Mouse (Mus musculus): ENCODE data around the gene Tmc2.
A peak's percentile ranks its signal among the peaks of the same experiment; 100 is the strongest.

The Tmc2 gene

DNA sequence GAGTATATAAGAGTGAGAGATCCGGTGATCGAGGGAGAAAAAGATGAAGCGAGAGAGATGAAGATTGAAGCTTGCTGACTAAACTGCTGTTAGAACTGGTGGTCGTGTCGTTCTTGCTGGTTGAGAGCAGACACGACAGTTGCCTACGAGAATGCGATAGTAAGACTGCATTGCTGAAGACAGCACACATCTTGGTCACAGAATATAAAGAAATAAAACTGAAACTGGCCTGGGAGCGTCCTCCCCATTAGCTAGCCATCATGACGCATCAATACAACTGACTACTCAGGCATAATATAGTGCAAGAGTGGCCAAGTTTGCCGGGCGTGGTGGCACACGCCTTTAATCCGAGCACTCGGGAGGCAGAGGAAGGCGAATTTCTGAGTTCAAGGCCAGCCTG is at the start of gene Tmc2:
TSS of gene Tmc2 (plus strand) at position 301 of the 400 bp plus-strand sequence.
- DNase-seq (ENCODE audit: low spot score): no peak

DNA sequence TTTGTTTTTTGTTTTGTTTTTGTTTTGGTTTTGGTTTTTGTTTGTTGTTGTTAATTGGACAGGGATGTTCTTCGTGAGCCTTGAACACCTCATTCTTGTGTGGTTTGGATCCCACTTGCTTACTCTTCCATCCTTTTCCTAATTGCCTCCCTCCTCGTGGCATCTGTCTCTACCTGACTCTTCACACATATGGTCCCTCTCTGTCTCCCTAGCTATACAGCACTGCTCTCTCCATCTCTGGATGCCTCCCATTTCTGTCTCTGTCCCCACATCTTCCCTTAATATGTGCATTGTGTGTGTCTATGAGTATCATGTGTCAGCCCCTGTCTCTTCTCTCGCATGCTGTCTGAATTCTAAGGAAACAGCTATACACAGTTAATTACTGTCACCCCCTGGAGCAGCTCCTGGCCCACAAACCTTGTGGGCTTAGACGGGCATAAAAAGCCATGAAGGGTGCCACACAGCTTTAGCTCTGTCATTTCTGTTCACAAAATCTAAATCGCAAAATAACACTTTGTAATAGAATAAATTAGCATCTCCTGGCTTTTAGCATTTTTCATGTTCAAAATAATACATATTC is 48.8 kb upstream of the Tmc2 start:
- DNase-seq (ENCODE audit: low spot score): no peak

DNA sequence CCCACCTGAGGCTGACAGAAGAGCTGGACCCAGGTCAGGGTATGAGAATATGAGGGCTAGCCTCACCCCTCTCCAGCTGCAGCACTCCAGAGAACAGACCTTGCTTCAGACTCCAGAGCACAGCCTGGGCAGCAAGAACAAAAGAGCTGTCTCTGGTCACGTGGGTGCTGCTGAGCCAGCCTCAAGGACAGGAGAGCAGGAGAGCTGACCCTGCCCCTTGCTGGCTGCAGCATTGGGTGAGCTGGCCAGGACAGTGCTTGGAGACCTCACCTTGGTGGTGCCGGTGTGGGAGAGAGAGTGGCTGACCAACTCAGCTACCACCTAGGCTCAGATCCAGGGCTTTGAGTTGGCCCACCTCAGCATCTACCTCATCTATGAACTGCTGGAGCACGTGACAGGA is 39.8 kb upstream of the Tmc2 start:
- DNase-seq (ENCODE audit: low spot score): no peak

DNA sequence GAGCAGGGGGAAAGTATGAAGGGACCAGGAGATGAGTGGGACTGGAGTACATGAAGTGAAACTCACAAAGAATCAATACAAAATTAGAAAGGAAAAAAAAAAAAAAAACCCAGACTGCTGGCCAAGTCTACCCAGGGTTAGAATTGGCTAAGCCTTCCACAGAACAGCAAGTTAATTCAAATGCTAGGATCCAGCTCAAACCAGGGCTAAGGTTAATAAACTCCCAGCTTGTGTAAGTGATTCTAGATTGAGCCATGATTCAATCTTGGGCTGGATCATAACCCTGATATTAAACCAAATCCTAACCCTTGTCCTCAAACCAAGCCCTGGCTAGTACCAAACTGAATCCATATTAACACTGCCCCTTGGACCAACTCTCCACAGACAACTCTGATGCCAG is 39.1 kb upstream of the Tmc2 start:
- no peak for DNase-seq (ENCODE audit: low spot score)

DNA sequence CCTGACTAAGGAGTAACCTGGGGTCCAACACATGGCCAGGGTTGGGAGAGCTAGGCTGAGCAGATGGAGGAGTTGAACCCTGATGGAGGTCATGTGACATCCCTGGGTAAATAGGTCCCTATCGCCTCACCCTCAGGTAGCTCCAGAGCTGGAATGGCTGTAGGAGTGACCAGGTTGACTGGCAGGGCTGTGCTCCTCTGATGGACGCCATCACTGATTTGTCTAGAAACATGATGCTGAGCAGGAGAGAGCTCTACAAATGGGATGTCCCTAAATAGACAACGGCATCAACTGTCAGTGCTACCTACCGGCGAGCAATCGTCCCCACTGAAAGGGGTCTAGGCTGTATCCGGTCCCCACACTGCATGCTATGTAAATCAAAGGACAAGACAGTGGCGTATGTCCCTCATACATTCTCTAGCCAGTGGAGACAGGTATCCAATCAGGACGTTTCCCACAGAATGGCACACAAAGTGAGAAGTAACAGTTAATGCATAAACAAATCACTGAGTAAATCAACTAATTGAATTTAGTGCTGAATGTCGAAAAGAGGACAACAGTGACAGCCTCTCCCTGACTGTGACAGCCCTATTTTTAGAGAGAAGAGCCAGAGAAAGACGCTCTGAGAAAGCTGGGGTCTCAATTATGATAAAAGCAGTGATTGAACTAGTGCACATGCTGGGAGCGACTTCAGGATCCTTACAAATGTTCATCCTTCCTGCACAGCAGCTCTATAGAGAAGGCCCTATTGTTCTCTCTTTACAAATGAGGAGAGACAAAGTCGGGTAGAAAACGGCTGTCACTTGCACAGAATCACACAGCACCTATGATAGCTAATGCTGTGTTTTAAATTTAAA is 37.5 kb upstream of the Tmc2 start:
- no peak for DNase-seq (ENCODE audit: low spot score)

DNA sequence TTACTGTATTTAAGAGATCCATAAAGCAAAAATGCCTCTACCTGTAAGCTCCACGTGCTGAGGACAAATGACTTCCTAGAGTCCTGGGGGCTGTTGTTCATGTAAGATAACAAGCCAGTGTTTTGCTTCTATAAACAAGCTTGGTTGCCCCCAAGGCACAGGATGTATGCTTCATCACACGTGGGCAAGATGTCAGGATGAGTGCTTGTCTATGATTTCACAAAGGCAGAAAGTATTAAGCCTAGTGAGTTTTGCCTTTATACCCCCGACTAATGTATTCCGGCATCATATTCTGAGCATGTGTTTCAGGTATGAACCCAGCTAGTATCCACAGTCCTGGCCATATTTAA is 36.9 kb upstream of the Tmc2 start:
- no peak for DNase-seq (ENCODE audit: low spot score)

DNA sequence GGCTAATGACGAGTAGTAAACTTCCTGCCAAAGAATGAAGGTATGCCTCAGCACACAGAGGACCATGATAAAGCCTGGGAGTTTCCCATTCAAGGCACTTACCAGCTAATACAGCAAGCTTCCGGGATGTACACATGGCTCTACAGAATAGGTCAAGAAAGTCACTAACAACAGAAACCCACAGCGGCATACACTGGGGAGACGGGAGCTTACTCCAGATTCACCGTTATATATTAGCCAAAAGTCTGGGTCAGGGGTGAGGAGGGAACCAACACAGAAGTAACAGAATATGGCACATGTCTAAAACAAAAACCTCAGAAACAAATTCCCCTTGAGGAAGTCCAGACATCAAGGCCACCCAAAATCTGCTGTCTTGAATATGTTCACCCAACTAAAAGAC is 32.3 kb upstream of the Tmc2 start:
- DNase-seq (ENCODE audit: low spot score): no peak

DNA sequence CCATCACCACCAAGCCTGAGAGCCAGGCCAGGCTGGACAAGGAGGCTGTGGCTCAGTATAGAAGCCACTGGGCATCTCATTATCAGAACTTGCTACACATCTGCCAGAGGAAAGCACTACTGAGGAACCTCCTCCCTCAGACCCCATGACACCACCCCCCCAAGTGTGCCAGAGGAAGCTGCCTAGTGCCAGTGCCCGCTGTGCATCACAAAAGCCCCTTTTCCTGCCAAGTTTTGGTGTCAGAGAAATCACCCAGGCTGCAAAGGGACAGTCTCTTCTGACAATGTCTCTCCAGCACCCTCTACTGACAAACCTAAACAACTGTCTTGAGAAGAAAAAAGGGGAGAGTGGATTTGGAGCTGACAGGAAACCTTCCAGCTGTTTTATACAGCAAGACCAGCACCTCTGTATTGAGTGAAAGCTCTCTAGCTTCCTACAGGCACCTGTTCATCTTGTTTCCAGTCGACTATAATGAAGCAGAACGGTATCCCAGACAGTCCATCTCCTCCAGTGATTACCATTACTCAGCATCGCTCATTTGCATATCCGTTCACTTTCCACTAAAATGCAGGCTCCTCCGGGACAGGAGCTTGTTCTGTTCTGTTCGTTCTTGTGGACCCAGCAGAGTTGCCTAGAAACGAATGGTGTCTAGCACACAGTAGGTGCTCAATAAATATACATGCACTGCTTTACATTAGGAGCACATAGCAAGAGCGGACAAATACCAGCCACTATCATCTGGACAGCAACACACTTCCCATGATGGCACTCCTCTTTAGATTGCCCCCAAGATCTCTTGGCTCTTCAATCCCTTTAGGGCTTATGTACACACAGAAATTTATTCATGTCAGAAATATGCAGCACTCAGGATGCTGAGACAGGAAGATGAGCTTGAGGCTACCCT is 28.4 kb upstream of the Tmc2 start:
- peak; percentile 52 for DNase-seq (ENCODE audit: low spot score)

DNA sequence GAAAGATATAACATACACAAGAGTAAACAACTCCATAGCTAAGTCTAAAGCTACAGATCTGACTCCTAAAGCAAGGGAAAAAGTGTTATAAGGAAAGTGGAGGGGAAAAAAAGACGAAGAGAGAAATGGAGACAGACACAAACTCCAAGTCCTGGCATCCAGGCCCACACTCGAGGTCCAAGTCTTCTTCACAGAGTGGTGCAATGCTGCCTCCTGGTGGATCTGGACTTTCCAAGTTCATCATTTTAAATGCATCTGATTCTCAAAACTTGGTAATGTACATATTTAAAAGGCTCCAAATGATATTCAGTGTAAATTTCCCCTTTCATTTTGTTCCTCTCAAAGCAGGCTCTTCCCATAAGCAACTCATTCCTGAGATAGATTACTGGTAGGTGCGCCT is 27.1 kb upstream of the Tmc2 start:
- DNase-seq (ENCODE audit: low spot score): peak; percentile 79

DNA sequence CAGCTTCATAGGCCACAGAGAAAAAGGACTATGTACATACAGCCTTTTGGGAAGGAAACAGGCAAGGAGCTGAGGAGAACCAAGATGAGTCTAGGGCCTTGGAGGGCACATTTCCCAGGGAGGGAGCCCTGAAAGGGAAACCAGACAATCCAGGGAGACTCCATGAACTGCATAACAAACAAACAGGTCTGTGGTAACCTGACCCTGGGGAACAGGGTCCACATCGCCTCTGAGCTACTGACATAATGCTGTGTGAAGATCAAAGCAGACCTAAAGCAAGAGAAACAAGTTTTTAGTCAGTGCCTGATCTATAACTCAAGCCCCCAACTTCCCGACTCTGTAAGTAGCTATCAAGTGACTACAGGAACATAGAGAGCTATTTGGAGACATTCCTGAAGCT is 23.3 kb upstream of the Tmc2 start:
- no peak for DNase-seq (ENCODE audit: low spot score)

DNA sequence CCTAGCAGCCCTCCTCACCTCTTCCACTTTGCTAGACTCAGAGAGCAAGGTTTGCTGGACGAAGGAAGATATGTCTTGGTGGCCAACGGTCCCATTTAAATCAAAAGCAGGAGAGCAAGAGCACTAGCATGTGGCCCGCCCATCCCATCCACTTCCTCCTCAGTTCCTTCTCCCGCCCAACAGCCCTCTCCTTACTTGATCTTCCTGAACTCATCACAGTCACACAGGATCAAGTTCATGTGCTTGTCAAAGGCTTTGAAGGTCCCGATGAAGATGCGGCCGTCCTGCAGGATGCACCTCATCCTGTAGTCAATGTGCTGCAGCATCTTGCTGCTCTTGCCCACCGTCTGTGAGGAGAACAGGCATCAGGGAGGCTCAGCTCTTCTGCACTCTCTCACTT is 18.2 kb upstream of the Tmc2 start:
- no peak for DNase-seq (ENCODE audit: low spot score)

DNA sequence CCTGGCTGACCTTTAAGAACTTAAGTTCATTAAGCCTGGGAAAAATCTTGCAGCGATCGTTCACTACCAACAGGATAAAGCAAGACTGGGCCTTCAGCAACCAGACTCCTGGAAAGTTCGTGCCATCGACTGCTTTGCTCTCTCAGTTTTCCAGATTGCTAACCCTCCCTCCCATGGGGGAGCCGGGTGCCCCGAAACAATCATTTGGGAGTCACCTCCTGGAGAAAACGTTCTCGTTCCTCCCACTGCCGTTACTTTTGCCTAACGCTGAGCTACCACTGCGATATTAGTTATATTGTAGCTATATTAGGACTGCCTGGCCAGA is 16.7 kb upstream of the Tmc2 start:
- DNase-seq (ENCODE audit: low spot score): peak; percentile 60

DNA sequence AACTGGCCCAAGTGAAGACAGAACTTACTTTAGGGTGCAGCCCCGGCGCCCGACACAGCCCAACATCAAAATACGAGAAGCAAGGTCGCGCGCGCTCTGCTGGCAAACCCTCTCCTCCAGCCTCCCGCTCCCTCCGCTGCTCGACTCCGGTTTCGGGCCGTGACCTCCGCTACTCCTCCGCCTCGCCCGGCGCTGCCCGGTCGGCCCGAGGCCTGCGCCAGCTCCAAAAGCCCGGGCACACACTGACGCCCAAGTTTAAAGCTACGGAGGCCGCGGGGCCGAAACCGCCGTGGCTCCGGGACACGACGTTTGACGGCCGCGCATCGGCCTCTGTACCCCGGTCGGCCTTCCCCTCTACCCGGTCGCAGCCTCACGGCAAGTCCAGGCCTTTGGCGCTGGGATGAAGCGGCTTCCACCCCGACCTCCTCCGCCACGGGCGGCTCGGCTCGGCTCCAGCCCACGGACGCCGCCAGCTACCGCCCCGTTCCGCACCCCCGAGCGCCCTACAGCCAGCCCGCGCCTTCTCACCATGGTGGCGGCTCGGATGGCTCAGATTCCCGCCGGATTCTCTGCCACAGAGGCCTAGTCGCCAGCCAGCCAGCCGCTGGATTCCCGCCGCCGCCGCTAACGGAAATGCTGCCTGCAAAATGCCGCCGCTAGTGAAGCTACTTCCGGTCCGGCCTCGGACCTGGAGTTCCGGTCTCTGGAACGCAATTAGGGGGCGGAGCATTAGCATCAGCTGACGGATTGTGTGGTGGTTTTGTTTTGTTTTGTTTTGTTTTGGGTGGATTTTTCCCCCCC is 16.1 kb upstream of the Tmc2 start, which contains the start of gene Snrpb:
TSS of gene Snrpb (minus strand) at position 698 of the 801 bp plus-strand sequence.
- peak; percentile 97 for DNase-seq (ENCODE audit: low spot score)

DNA sequence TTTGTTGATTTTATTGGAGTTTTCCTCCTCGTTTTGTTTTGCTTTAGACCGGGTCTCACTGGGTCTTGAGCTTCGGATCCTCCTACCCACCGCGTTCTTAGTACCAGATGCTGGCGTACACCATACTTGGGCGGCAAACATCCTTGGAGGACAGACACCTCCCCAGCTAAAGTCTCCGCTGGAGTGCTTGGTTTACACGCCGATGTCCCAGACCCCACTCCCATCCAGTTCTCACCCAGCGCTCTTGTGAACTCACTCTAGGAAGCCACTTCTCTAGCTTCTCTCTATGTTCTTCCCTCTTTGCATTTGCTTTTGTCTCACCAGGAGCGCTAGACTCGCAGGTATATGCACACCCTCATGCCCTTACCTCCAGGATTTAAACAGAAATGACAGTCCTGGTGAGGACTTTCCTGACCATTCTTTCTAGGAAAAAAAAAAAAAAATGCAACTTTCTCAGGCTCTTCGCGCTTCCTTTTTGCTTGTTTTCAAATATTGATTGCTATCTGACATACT is 15.4 kb upstream of the Tmc2 start:
- no peak for DNase-seq (ENCODE audit: low spot score)

DNA sequence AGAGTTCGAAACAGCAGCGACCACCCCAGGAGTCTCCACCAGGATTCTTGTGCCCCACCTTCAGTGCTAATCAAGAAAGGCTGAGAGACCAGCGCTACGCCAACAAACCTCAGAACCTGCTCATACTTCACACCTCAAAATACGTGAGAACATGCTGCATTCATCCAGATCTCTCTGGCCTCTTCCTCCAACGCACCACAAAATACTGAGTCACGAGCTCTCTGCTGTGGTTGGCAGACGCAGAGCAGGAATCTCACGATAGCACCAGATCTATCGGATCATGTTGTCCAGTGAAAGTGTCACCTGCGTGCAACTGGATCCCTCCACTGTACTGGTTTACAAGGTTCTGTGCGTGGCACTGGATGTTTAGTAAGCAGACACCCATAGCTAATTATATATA is 6.6 kb upstream of the Tmc2 start:
- no peak for DNase-seq (ENCODE audit: low spot score)

DNA sequence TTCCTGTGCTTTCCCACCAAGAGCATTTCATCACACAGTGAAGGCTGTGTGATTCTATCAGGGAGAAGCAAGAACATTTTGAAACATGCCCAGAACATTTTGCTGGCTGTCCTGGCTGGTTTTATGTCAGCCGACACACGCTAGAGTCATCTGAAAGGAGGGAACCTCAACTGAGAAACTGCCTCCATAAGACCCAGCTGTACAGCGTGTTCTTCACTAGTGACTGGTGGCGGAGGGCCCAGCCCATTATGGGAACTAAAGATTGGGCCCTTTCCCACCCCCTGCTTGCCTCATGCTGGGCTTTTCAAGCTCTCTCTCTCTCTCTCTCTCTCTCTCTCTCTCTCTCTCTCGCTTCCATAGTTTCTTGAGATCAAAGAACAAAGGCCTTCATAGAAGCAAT is 6.0 kb downstream of the Tmc2 start:
- DNase-seq (ENCODE audit: low spot score): no peak

DNA sequence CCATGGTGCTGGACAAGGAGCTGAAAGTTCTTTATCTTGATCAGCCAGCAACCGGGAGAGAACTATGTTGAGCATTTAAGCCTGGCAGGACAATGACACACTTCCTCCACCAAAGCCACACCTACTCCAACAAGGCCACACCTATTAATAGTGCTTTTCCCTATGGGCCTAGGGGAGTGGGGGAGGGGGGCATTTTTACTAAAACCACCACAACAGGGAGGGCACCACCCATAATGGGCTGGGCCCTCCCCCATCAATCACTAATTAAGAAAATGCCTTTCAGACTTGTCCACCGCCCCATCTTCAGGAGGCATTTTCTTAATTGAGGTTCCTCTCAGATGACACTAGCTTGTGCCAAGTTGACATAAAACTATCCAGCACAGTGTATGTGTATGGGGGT is 12.4 kb downstream of the Tmc2 start:
- no peak for DNase-seq (ENCODE audit: low spot score)

DNA sequence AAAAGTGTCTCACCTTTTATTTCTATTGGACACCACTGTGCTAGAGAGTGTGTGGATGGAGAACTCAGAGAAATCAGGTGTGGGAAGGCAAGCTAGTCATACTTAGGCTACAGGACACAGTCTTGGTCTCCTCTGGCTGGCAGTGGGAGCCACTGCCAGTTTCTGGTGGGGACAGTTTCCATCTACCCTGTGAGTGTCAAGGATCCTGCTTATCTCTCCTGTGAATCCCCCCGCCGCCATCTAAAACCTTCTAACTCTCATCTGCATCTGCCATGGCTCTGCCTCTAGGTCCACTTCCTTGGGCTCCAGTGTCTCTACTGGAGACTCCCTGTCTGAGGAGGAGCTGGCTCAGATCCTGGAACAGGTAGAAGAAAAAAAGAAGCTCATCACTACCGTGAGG is 13.0 kb downstream of the Tmc2 start:
- no peak for DNase-seq (ENCODE audit: low spot score)

DNA sequence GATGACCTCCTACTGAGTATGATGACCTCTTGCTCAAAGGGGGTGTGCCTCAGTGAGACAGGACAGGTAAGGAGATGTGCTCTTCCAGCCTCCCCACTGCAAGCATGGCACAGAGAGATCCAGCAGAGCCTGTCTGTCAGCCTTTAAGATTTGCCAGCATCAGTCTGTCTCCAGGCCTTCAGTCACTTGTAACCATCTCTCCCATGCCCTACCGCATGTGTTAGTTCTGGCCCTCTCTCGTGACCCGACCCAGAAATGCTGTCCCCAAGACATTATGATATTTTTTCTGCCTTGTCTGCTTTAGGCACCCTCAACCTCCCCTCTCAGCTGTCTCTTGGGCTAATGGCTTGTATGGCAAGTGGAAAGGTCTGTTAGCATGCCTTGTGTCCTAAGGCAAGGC is 14.6 kb downstream of the Tmc2 start:
- DNase-seq (ENCODE audit: low spot score): no peak

DNA sequence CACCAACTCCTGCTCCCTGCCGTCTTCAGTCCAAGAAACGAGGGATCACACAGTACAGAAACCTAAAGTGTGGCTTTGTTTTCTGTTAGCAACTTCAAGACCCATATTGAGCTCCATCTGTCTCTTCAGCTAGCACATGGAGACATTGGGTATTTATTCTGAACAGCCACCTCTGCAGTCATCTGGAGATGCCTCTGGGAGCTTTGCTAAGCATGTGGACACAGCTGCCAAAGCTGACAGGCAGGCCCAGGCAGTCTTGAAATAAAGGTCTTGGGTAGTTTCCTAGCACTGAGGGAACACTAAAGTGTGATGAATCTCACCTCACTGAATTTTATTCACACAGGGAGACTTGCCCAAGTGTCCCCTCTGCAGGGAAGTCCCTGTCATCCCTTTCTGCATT is 16.6 kb downstream of the Tmc2 start:
- no peak for DNase-seq (ENCODE audit: low spot score)

DNA sequence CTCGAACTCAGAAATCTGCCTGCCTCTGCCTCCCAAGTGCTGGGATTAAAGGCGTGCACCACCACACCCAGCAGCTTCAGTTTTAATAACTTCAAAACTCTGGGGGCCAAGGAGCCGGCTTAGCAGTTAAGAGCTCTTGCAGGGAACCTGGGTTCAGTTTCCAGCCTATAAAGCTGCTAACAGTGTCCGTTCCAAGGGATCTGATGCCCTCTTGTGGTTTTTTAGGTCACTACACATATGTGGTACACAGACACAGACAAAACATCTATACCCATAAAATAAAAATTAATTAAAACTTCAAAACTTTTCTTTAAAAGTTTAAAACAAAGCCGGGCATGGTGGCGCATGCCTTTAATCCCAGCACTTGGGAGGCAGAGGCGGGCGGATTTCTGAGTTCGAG is 51.9 kb downstream of the Tmc2 start:
- peak; percentile 78 for DNase-seq (ENCODE audit: low spot score)

DNA sequence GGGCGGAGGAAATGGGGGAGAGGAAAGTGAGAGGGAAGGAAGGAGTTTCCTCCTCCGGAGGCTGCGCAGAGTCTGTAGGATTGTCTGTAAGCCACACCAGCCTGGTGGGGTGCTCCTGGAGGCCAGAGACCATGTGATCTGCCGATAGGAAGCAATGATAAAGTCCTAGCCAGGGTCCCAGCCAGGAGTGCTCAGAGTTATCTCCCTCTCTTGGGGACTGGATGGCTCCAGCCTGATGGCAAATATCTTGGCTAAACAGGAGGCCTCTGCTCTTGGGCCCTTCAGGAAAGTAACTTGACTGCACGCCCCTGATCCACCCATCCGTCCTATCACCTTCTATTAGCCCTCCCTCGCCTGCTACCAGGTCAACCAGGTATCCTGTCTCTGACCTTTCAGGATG is 53.2 kb downstream of the Tmc2 start:
- DNase-seq (ENCODE audit: low spot score): no peak
